In genomic region chrX:151938852-151939251, GRCm38 (mm10) we compare ENCODE assay signal across 16 mouse cellular contexts.
"Had no signal": no experiment of that assay in that cellular context is flagged by ENCODE, and none has a peak within 500 bp of the region (broad histone marks: within the 10 kb centered on the region; RNA-seq: fewer than 3 reads in every experiment).

No protein-coding gene starts in this region.

- H3K4me3 ChIP-seq: neural tube, embryonic 13.5 days; neural tube, embryonic 15.5 days; stomach, embryonic 15.5 days had no signal

- H3K4me1 ChIP-seq: neural tube, embryonic 13.5 days; neural tube, embryonic 15.5 days; stomach, embryonic 15.5 days had no signal

- H3K9ac ChIP-seq: neural tube, embryonic 13.5 days; neural tube, embryonic 15.5 days; stomach, embryonic 15.5 days had no signal

- H3K36me3 ChIP-seq: neural tube, embryonic 15.5 days had no signal

- H3K9me3 ChIP-seq: neural tube, embryonic 13.5 days; neural tube, embryonic 15.5 days; stomach, embryonic 15.5 days had no signal

- H3K27ac ChIP-seq: neural tube, embryonic 13.5 days; neural tube, embryonic 15.5 days; stomach, embryonic 15.5 days; stomach, postnatal 0 days had no signal

- H3K27me3 ChIP-seq: stomach, embryonic 15.5 days had no signal

- DNase-seq: retina, postnatal 1 day; right cerebral cortex, adult 18-20 months; right cerebral cortex, postnatal 14 days; right cerebral cortex, postnatal 25 days; right cerebral cortex, postnatal 4 days; spleen, adult 18-20 months; thymus, adult 18-20 months; thymus, adult 2 months; thymus, postnatal 14 days; thymus, postnatal 25 days; thymus, postnatal 36 days; thymus, postnatal 4 days had no signal

- H3K4me2 ChIP-seq: neural tube, embryonic 13.5 days; neural tube, embryonic 15.5 days; stomach, embryonic 15.5 days had no signal
